Mouse (Mus musculus) lung, adult 2 months (tissue): ENCODE results near the gene Zfp978.
"Not testable (repeated sequence)": the region's sequence is repeated elsewhere in the genome, so short reads cannot be mapped to it uniquely, and the experiment has no call there.

Source experiments
- CTCF ChIP-seq: fragments of 200-500 bp; IDR thresholded peaks from 2 replicates; pipeline ENCODE4 v1.5.1; 2011; ENCODE audit warnings: mild to moderate bottlenecking, low read length, control low read depth; ENCODE audit not compliant: insufficient read depth
- POLR2A ChIP-seq: fragments of 200-500 bp; IDR thresholded peaks from 2 replicates; pipeline ENCODE4 v1.6.1; 2011; ENCODE audit warnings: low read depth, mild to moderate bottlenecking, control low read depth, low read length, borderline replicate concordance; ENCODE audit errors: extremely low read depth

GRCm38 (mm10) chr4:147416365-147416764, 55.3 kb downstream of the Zfp978 start:
- not testable (repeated sequence) for TF ChIP-seq POLR2A, CTCF
